Mouse (Mus musculus) forebrain, embryonic 12.5 days (tissue): ENCODE measurements around the gene Guca1b. TPM values are rescaled to one million over a fixed set of nuclear protein-coding genes. Genes with fewer than 3 reads are reported as not detected.

Experiments
- ATAC-seq: fragments of 200-750 bp; cut with Nextera tagmentation; 2 replicates; pipeline ENCODE4 v1.8.0; 2017; ENCODE audit warnings: moderate TSS enrichment; ENCODE audit not compliant: low FRiP score
- H3K27ac ChIP-seq: fragments of 300-500 bp; sonication (generic); 2 replicates; pipeline ENCODE4 v1.5.1; 2016; ENCODE audit warnings: mild to moderate bottlenecking
- H3K27me3 ChIP-seq: fragments of 300-500 bp; sonication (generic); 2 replicates; pipeline ENCODE4 v1.6.1; 2016; ENCODE audit warnings: mild to moderate bottlenecking
- H3K36me3 ChIP-seq: fragments of 300-500 bp; sonication (generic); replicated peaks from 2 replicates; pipeline ENCODE4 v1.6.1; 2016; ENCODE audit warnings: mild to moderate bottlenecking
- H3K4me1 ChIP-seq: fragments of 300-500 bp; sonication (generic); 2 replicates; pipeline ENCODE4 v1.6.1; 2016
- H3K4me2 ChIP-seq: fragments of 300-500 bp; sonication (generic); 2 replicates; pipeline ENCODE4 v1.6.1; 2016; ENCODE audit warnings: mild to moderate bottlenecking, moderate library complexity
- H3K4me3 ChIP-seq: fragments of 300-500 bp; sonication (generic); replicated peaks from 2 replicates; pipeline ENCODE4 v1.5.1; 2016; ENCODE audit warnings: mild to moderate bottlenecking
- H3K9ac ChIP-seq: fragments of 300-500 bp; sonication (generic); 2 replicates; pipeline ENCODE4 v1.6.1; 2016; ENCODE audit warnings: mild to moderate bottlenecking
- H3K9me3 ChIP-seq: fragments of 300-500 bp; sonication (generic); 2 replicates; pipeline ENCODE4 v1.6.1; 2016
- WGBS: fragments of 180-500 bp; shearing (Covaris S2); methylation state at CpG from one replicate; pipeline ENCODE4 v1.1.7; 2016; 5-methylcytosine and 5-hydroxymethylcytosine counted together
- polyA plus RNA-seq: library from polyadenylated mRNA; unstranded; fragments of >200 nt; fragmentation: Nextera tagmentation; extraction: Ambion mirVana; gene quantifications from 2 replicates; pipeline ENCODE4 v1.2.1, GENCODE M21; 2016

The Guca1b gene
- polyA plus RNA-seq, 1 experiment from 2014 or later: 0.68 TPM

GRCm38 (mm10) chr17:47441296-47442051 is 56.3 kb downstream of the Guca1b start:
- H3K27ac ChIP-seq: no peak overlapping the region
- no peak overlapping the region for H3K9ac ChIP-seq
- ATAC-seq: no peak
- no peak overlapping the region for H3K4me2 ChIP-seq
- 59% methylated on average over 19 of the region's 19 CpGs for WGBS
- H3K36me3 ChIP-seq: no peaks in the 10 kb centered on the region
- no peaks in the 10 kb centered on the region for H3K9me3 ChIP-seq
- no peak overlapping the region for H3K4me3 ChIP-seq
- H3K4me1 ChIP-seq: peaks cover 25% of the 10 kb centered on the region
- H3K27me3 ChIP-seq: peaks cover 47% of the 10 kb centered on the region

- H3K9ac ChIP-seq: no peak overlapping the region
- H3K36me3 ChIP-seq: no peaks in the 10 kb centered on the region
- H3K4me3 ChIP-seq: no peak overlapping the region
- ATAC-seq: no peak
- H3K27ac ChIP-seq: no peak overlapping the region
- WGBS: 83% methylated on average over 3 of the region's 3 CpGs
- H3K27me3 ChIP-seq: peaks cover 39% of the 10 kb centered on the region
- no peak overlapping the region for H3K4me2 ChIP-seq
- H3K9me3 ChIP-seq: no peaks in the 10 kb centered on the region
- H3K4me1 ChIP-seq: peaks cover 17% of the 10 kb centered on the region
These were observed 57.1 kb downstream of the Guca1b start for GRCm38 (mm10) chr17:47442271-47442670.

Other genes with a start within 250 kb of the Guca1b start
- gene Mrps10, start 16.5 kb upstream of the Guca1b start, polyA plus RNA-seq: 69.2 and 71.3 TPM in 2 replicates
- gene Guca1a, start 15.2 kb downstream of the Guca1b start, polyA plus RNA-seq: 0.23 and 0.60 TPM in 2 replicates
- gene AI661453, start 51.2 kb downstream of the Guca1b start, polyA plus RNA-seq: 0.13 and 0.19 TPM in 2 replicates
- 0.19 and 0.31 TPM in 2 replicates for gene 1700001C19Rik, start 52.0 kb downstream of the Guca1b start, polyA plus RNA-seq
- 31.1 and 32.9 TPM in 2 replicates for gene Taf8, start 116.9 kb downstream of the Guca1b start, polyA plus RNA-seq
- 124 and 137 TPM in 2 replicates for gene Ccnd3, start 119.7 kb downstream of the Guca1b start, polyA plus RNA-seq
- 32.7 and 33.7 TPM in 2 replicates for gene Bysl, start 226.1 kb downstream of the Guca1b start, polyA plus RNA-seq
- gene Med20, start 226.2 kb downstream of the Guca1b start, polyA plus RNA-seq: 38.5 and 41.5 TPM in 2 replicates
- gene Gm20517, start 226.2 kb downstream of the Guca1b start, polyA plus RNA-seq: 1.6 and 2.7 TPM in 2 replicates
- gene Usp49, start 245.3 kb downstream of the Guca1b start, polyA plus RNA-seq: 11.1 and 12.2 TPM in 2 replicates